Mouse (Mus musculus): ENCODE data around the gene Astn2.

The Astn2 gene

GRCm38 (mm10) chr4:66170787-66171186, 233.6 kb downstream of the Astn2 start:
- no peak for DNase-seq (ENCODE audit: low spot score in 2 of 2)

GRCm38 (mm10) chr4:66169485-66169884, 234.9 kb downstream of the Astn2 start:
- DNase-seq (ENCODE audit: low spot score in 2 of 2): no peak

GRCm38 (mm10) chr4:66158714-66159113, 245.7 kb downstream of the Astn2 start:
- no peak for DNase-seq (ENCODE audit: low spot score in 2 of 2)

GRCm38 (mm10) chr4:66157439-66158113, 246.8 kb downstream of the Astn2 start:
- DNase-seq (ENCODE audit: low spot score in 2 of 2): no peak

- DNase-seq (ENCODE audit: low spot score in 2 of 2): no peak
Observed at GRCm38 (mm10) chr4:66146546-66146945, 257.9 kb downstream of the Astn2 start.

GRCm38 (mm10) chr4:66126181-66126580, 278.2 kb downstream of the Astn2 start:
- DNase-seq (ENCODE audit: low spot score in 2 of 2): no peak

- DNase-seq (ENCODE audit: low spot score in 2 of 2): no peak
Observed at GRCm38 (mm10) chr4:66122766-66123358, 281.5 kb downstream of the Astn2 start.

GRCm38 (mm10) chr4:66114243-66114642, 290.2 kb downstream of the Astn2 start:
- no peak for DNase-seq (ENCODE audit: low spot score in 2 of 2)

- no peak for DNase-seq (ENCODE audit: low spot score in 2 of 2)
Observed at GRCm38 (mm10) chr4:66102037-66102436, 302.4 kb downstream of the Astn2 start.

GRCm38 (mm10) chr4:66097629-66098028, 306.8 kb downstream of the Astn2 start:
- DNase-seq (ENCODE audit: low spot score in 2 of 2): no peak

GRCm38 (mm10) chr4:66096104-66096503, 308.3 kb downstream of the Astn2 start:
- no peak for DNase-seq (ENCODE audit: low spot score in 2 of 2)

- DNase-seq (ENCODE audit: low spot score in 2 of 2): no peak
Observed at GRCm38 (mm10) chr4:66057161-66057560, 347.2 kb downstream of the Astn2 start.

GRCm38 (mm10) chr4:66055690-66056089, 348.7 kb downstream of the Astn2 start:
- no peak for DNase-seq (ENCODE audit: low spot score in 2 of 2)

- no peak for DNase-seq (ENCODE audit: low spot score in 2 of 2)
Observed at GRCm38 (mm10) chr4:66043014-66043672, 361.3 kb downstream of the Astn2 start.

- DNase-seq (ENCODE audit: low spot score in 2 of 2): no peak
Observed at GRCm38 (mm10) chr4:66033826-66034225, 370.6 kb downstream of the Astn2 start.

- no peak for DNase-seq (ENCODE audit: low spot score in 2 of 2)
Observed at GRCm38 (mm10) chr4:66031320-66031870, 373.0 kb downstream of the Astn2 start.

GRCm38 (mm10) chr4:66029901-66030300, 374.5 kb downstream of the Astn2 start:
- no peak for DNase-seq (ENCODE audit: low spot score in 2 of 2)

GRCm38 (mm10) chr4:66027866-66028265, 376.5 kb downstream of the Astn2 start:
- DNase-seq (ENCODE audit: low spot score in 2 of 2): no peak

GRCm38 (mm10) chr4:66025393-66026062, 378.9 kb downstream of the Astn2 start:
- DNase-seq (ENCODE audit: low spot score in 2 of 2): no peak

GRCm38 (mm10) chr4:66002936-66003335, 401.5 kb downstream of the Astn2 start:
- DNase-seq (ENCODE audit: low spot score in 2 of 2): no peak

- no peak for DNase-seq (ENCODE audit: low spot score in 2 of 2)
Observed at GRCm38 (mm10) chr4:65983643-65984042, 420.8 kb downstream of the Astn2 start.

GRCm38 (mm10) chr4:65982882-65983281, 421.5 kb downstream of the Astn2 start:
- no peak for DNase-seq (ENCODE audit: low spot score in 2 of 2)
